Mouse (Mus musculus): ENCODE measurements around the gene Fkbp3. TPM values are rescaled to one million over a fixed set of nuclear protein-coding genes. Genes with fewer than 3 reads are reported as not detected.

Gene Fkbp3
- polyA plus RNA-seq, 1 experiment from 2014 or later: 390 TPM

DNA sequence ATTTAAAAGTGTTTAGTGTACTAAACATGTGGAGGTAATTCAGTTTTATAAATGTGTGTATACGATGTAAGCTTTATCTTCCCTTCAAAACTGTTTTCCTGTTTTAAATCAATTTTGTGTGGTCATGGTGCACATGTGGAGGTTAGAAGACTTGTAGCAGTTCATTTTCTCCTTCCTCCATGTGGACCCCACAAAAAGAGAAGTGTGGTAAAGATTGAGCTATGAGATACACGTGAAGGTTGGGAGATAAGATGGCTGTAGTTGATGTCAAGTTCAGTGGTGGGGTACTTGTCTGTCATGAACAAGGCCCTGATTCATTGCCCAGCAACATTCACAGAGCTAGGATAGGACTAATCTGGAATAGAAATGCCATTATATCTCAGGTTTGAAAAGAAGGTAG, 15.6 kb downstream of the Fkbp3 start:
- Histone ChIP-seq H3K36me3 (ENCODE audit: control insufficient read depth, insufficient read depth, low read length) (peaks cover 86% of the 10 kb centered on the region), H3K9ac (ENCODE audit: low read length) (no peak overlapping the region), H3K27ac (ENCODE audit: low read depth) (no peak overlapping the region), H3K27me3 (replicated peaks; ENCODE audit: control insufficient read depth, insufficient read depth, low read length) (no peaks in the 10 kb centered on the region), H3K9me3 (ENCODE audit: control insufficient read depth, low read length) (no peaks in the 10 kb centered on the region), H3K4me2 (ENCODE audit: low read length) (no peak overlapping the region), H3K4me3 (ENCODE audit: low read depth, low read length) (no peak overlapping the region), H3K4me1 (replicated peaks; ENCODE audit: control insufficient read depth, insufficient read depth, low read length) (no peaks in the 10 kb centered on the region)
- 86% methylated on average over 2 of the region's 2 CpGs for WGBS
- DNase-seq (ENCODE audit: low spot score) (no peak), ATAC-seq (replicated peaks; ENCODE audit: low FRiP score, low TSS enrichment, low read depth) (no peak)

DNA sequence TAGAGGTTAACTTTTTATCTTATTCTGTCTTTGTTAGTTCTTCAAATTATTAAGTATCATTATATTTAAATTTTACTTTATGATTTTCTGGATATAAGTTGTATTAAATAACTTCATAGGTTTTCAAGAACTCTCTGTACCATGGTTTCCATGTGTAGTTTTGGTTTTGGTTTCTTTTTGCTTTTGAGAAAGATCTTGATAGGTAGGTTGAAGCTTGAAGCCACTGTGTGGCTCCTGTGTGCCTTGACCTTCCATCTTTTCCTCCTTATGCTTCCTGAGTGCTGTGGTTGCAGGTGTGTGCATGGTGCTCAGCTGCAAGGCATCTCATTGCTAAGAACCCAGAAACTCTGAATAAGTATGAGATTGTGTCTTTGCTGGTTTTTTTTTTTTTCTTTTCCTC, 25.0 kb downstream of the Fkbp3 start:
- Histone ChIP-seq H3K27me3 (replicated peaks; ENCODE audit: control insufficient read depth, insufficient read depth, low read length) (no peaks in the 10 kb centered on the region), H3K4me2 (ENCODE audit: low read length) (no peak overlapping the region), H3K27ac (ENCODE audit: low read depth) (no peak overlapping the region), H3K4me3 (ENCODE audit: low read depth, low read length) (no peak overlapping the region), H3K9me3 (ENCODE audit: control insufficient read depth, low read length) (no peaks in the 10 kb centered on the region), H3K9ac (ENCODE audit: low read length) (no peak overlapping the region), H3K4me1 (replicated peaks; ENCODE audit: control insufficient read depth, insufficient read depth, low read length) (no peaks in the 10 kb centered on the region), H3K36me3 (ENCODE audit: control insufficient read depth, insufficient read depth, low read length) (peaks cover 57% of the 10 kb centered on the region)
- ATAC-seq (replicated peaks; ENCODE audit: low FRiP score, low TSS enrichment, low read depth) (no peak), DNase-seq (ENCODE audit: low spot score) (no peak)

DNA sequence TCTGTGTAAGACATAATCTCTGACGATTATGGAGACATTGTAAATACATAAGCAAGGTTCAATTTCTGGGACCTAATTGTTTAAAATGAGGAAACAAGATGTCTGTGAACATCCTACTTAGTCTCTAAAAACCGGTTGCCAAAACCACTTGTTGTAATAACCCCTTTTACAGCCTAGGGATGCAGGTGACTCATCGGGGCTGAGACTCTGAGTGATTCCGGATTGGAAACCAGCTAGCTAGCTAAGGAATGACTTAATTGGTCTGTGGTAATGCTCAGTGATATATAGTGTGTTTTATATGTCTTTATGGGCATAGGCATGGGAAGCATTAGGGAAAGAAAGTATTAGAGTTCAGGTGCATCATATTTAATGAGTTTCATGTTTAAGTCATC, 36.3 kb downstream of the Fkbp3 start:
- peaks cover 5% of the 10 kb centered on the region for H3K36me3 ChIP-seq (ENCODE audit: control insufficient read depth, insufficient read depth, low read length)
- peak overlapping the region; percentile 70 for H3K4me2 ChIP-seq (ENCODE audit: low read length)
- ATAC-seq (replicated peaks; ENCODE audit: low FRiP score, low TSS enrichment, low read depth) (no peak), DNase-seq (ENCODE audit: low spot score) (no peak)
- H3K4me3 ChIP-seq (ENCODE audit: low read depth, low read length): peak overlapping the region; percentile 95
- WGBS: 27% methylated on average over 4 of the region's 4 CpGs
- no peaks in the 10 kb centered on the region for H3K9me3 ChIP-seq (ENCODE audit: control insufficient read depth, low read length)
- H3K27ac ChIP-seq (ENCODE audit: low read depth): no peak overlapping the region
- no peaks in the 10 kb centered on the region for H3K27me3 ChIP-seq (replicated peaks; ENCODE audit: control insufficient read depth, insufficient read depth, low read length)
- H3K4me1 ChIP-seq (replicated peaks; ENCODE audit: control insufficient read depth, insufficient read depth, low read length): peaks cover 12% of the 10 kb centered on the region
- H3K9ac ChIP-seq (ENCODE audit: low read length): peak overlapping the region; percentile 93

DNA sequence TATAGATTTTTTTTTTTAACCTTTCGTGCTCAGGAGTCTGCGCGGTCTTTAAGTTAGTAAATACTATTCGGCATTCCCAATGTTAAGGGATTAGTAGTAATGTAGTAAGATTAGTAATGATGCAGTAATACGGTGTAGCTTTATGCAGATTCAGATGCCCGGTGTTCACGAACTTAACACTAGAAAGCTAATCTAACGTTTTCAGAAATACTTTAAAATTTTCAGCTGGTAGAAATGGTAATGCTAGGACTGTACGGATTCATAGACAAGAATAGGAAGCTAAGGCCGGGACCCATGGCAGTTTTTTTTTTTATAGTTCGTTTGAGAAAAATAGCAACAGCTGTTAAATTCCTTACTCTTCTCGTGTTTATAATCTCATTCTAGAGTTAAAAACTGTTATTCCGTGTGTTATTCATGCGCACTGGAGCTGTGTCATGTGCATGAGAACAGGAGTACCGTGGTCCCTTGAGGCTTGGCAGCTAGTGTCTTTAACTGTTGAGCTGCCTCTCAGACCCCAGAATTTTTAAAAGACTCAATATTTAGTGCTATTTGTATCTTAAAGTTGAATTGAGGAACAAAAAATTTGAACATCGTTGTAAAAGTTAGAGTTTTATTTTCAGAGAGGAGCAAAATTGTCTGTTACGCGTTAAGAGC, 36.8 kb downstream of the Fkbp3 start:
- no peak for DNase-seq (ENCODE audit: low spot score)
- peak overlapping the region; percentile 70 for H3K4me2 ChIP-seq (ENCODE audit: low read length)
- ATAC-seq (replicated peaks; ENCODE audit: low FRiP score, low TSS enrichment, low read depth): peak; percentile 3; the same call in 1 of the 2 replicates
- H3K4me3 ChIP-seq (ENCODE audit: low read depth, low read length): peak overlapping the region; percentile 95
- H3K9ac ChIP-seq (ENCODE audit: low read length): peak overlapping the region; percentile 93
- no peaks in the 10 kb centered on the region for H3K27me3 ChIP-seq (replicated peaks; ENCODE audit: control insufficient read depth, insufficient read depth, low read length)
- H3K27ac ChIP-seq (ENCODE audit: low read depth): no peak overlapping the region
- peaks cover 12% of the 10 kb centered on the region for H3K4me1 ChIP-seq (replicated peaks; ENCODE audit: control insufficient read depth, insufficient read depth, low read length)
- WGBS: 13% methylated on average over 18 of the region's 18 CpGs
- H3K36me3 ChIP-seq (ENCODE audit: control insufficient read depth, insufficient read depth, low read length): peaks cover 3% of the 10 kb centered on the region; the same call in 1 of the 2 replicates
- H3K9me3 ChIP-seq (ENCODE audit: control insufficient read depth, low read length): no peaks in the 10 kb centered on the region

DNA sequence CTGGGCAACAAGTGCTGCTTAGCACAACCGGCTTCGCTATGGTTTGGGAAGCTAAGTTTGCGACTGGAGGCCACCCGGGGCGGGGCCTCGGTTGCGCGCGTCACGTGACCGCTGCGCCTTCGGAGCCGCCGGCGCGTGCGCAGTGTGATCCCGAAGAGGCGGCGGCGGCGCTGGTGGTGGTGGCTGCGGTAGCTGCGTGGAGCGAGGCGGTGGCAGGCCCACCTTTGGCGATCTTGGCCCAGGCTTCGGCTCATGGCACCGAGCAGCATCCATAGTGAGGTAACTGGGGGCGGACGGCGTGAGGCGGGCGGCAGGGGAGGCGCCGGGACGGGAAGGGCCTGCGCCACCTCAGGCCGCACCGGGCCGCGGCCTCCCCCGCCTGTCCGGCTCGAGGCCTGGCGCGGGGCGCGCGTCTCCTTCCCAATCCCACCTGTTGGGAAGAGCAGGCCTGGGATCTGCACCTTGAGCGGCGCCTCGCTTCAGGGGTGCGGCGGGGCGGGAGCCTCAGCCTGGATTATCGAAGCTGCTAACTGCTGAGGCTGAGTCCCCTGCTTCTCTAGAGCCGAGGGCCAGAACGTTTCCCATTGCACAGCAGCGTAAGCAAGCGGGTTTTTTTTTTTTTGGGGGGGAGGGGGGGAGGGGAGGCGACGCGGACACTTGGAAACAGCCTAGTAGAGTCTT, 37.5 kb downstream of the Fkbp3 start, which contains the start of gene Prpf39:
TSS of gene Prpf39 (plus strand) at position 144 of the 681 bp plus-strand sequence.
- H3K27ac ChIP-seq (ENCODE audit: low read depth): peak within 1 kb of the TSS; percentile 86
- H3K4me3 ChIP-seq (ENCODE audit: low read depth, low read length): peak within 1 kb of the TSS; percentile 95
- ATAC-seq (replicated peaks; ENCODE audit: low FRiP score, low TSS enrichment, low read depth) (peak; percentile 96), DNase-seq (ENCODE audit: low spot score) (peak; percentile 92)
- H3K4me2 ChIP-seq (ENCODE audit: low read length): peak within 1 kb of the TSS; percentile 70
- H3K4me1 ChIP-seq (replicated peaks; ENCODE audit: control insufficient read depth, insufficient read depth, low read length): peaks cover 12% of the 10 kb centered on the region
- no peaks in the 10 kb centered on the region for H3K27me3 ChIP-seq (replicated peaks; ENCODE audit: control insufficient read depth, insufficient read depth, low read length)
- H3K9me3 ChIP-seq (ENCODE audit: control insufficient read depth, low read length): no peaks in the 10 kb centered on the region
- WGBS: under 1% methylated on average over 65 of the region's 65 CpGs
- peak within 1 kb of the TSS; percentile 93 for H3K9ac ChIP-seq (ENCODE audit: low read length)
- peaks cover 3% of the 10 kb centered on the region; the same call in 1 of the 2 replicates for H3K36me3 ChIP-seq (ENCODE audit: control insufficient read depth, insufficient read depth, low read length)

DNA sequence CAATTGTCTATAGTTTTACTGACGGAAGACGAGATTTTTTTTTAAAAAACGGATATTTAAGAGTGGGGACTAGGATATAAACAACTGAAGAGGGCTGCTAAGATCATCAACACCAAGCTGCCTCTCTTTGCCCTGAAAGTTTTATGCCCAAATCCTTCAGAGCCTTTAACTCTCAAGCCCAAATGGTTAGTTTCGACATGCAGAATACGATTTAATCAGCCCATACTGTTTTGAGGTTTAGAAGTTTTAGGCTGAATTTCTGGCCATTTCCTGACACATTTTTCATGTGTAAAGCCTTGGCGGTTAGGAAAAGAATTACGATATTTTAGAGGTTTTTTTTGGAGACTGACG, 38.0 kb downstream of the Fkbp3 start:
- ATAC-seq (replicated peaks; ENCODE audit: low FRiP score, low TSS enrichment, low read depth): no peak
- no peak overlapping the region for H3K27ac ChIP-seq (ENCODE audit: low read depth)
- H3K4me2 ChIP-seq (ENCODE audit: low read length): peak overlapping the region; percentile 70
- no peaks in the 10 kb centered on the region for H3K9me3 ChIP-seq (ENCODE audit: control insufficient read depth, low read length)
- H3K27me3 ChIP-seq (replicated peaks; ENCODE audit: control insufficient read depth, insufficient read depth, low read length): no peaks in the 10 kb centered on the region
- DNase-seq (ENCODE audit: low spot score): no peak
- H3K4me3 ChIP-seq (ENCODE audit: low read depth, low read length): peak overlapping the region; percentile 95
- peaks cover 12% of the 10 kb centered on the region for H3K4me1 ChIP-seq (replicated peaks; ENCODE audit: control insufficient read depth, insufficient read depth, low read length)
- 52% methylated on average over 8 of the region's 8 CpGs for WGBS
- H3K36me3 ChIP-seq (ENCODE audit: control insufficient read depth, insufficient read depth, low read length): peaks cover 1% of the 10 kb centered on the region; the same call in 1 of the 2 replicates
- peak overlapping the region; percentile 93 for H3K9ac ChIP-seq (ENCODE audit: low read length)

DNA sequence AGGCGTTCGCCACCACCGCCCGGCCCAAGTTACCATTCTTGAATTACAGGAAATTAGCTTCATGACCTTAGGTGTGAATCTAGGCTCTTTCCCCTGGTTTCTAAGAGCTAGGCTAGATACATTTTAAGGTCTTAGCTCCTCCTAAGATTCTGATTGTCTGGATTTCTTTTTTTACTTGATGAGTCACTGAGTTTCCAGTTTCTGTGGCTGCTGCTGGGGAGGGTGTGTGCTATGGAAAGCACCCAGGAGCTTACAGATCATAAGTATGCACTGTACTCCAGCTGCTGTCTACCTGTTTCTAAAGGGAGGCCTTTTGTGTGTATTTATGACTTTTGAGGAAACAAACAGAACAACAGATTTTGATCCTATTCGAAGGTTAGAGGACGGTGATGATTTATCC, 51.0 kb downstream of the Fkbp3 start:
- H3K27me3 ChIP-seq (replicated peaks; ENCODE audit: control insufficient read depth, insufficient read depth, low read length): no peaks in the 10 kb centered on the region
- H3K9me3 ChIP-seq (ENCODE audit: control insufficient read depth, low read length): no peaks in the 10 kb centered on the region
- no peaks in the 10 kb centered on the region for H3K4me1 ChIP-seq (replicated peaks; ENCODE audit: control insufficient read depth, insufficient read depth, low read length)
- WGBS: 97% methylated on average over 6 of the region's 6 CpGs
- no peak overlapping the region for H3K4me2 ChIP-seq (ENCODE audit: low read length)
- H3K27ac ChIP-seq (ENCODE audit: low read depth): no peak overlapping the region
- no peak overlapping the region for H3K4me3 ChIP-seq (ENCODE audit: low read depth, low read length)
- no peak overlapping the region for H3K9ac ChIP-seq (ENCODE audit: low read length)
- H3K36me3 ChIP-seq (ENCODE audit: control insufficient read depth, insufficient read depth, low read length): peaks cover 21% of the 10 kb centered on the region; the same call in 1 of the 2 replicates
- DNase-seq (ENCODE audit: low spot score) (no peak), ATAC-seq (replicated peaks; ENCODE audit: low FRiP score, low TSS enrichment, low read depth) (no peak)

All from intestine, embryonic 14.5 days (tissue).